Mouse (Mus musculus) hindbrain, embryonic 16.5 days (tissue): ENCODE data around the gene Rcan3. TPM values are rescaled to one million over a fixed set of nuclear protein-coding genes. Genes with fewer than 3 reads are reported as not detected.
A peak's percentile ranks its signal among the peaks of the same experiment; 100 is the strongest.

Experiments used
- ATAC-seq: fragments of 200-750 bp; cut with Nextera tagmentation; 2 replicates; pipeline ENCODE4 v1.8.0; 2017; ENCODE audit warnings: moderate TSS enrichment, moderate library complexity
- H3K27ac ChIP-seq: fragments of 300-500 bp; sonication (generic); 2 replicates; pipeline ENCODE4 v1.5.1; 2014; ENCODE audit warnings: low read depth, mild to moderate bottlenecking, control low read depth, low read length, moderate library complexity
- H3K27me3 ChIP-seq: fragments of 300-500 bp; sonication (generic); replicated peaks from 2 replicates; pipeline ENCODE4 v1.6.1; 2014; ENCODE audit warnings: low read length; ENCODE audit not compliant: control insufficient read depth, insufficient read depth
- H3K36me3 ChIP-seq: fragments of 300-500 bp; sonication (generic); 2 replicates; pipeline ENCODE4 v1.6.1; 2014; ENCODE audit warnings: mild to moderate bottlenecking, low read length, moderate library complexity, mixed read lengths; ENCODE audit not compliant: control insufficient read depth, insufficient read depth
- H3K4me1 ChIP-seq: fragments of 300-500 bp; sonication (generic); 2 replicates; pipeline ENCODE4 v1.6.1; 2014; ENCODE audit warnings: low read depth, low read length; ENCODE audit not compliant: control insufficient read depth, insufficient read depth
- H3K4me2 ChIP-seq: fragments of 300-500 bp; sonication (generic); 2 replicates; pipeline ENCODE4 v1.6.1; 2014; ENCODE audit warnings: mild to moderate bottlenecking, low read length, control low read depth, moderate library complexity
- H3K4me3 ChIP-seq: fragments of 300-500 bp; sonication (generic); 2 replicates; pipeline ENCODE4 v1.5.1; 2014; ENCODE audit warnings: mild to moderate bottlenecking, low read length, control low read depth, moderate library complexity
- H3K9ac ChIP-seq: fragments of 300-500 bp; sonication (generic); 2 replicates; pipeline ENCODE4 v1.6.1; 2014; ENCODE audit warnings: low read depth, mild to moderate bottlenecking, control low read depth, low read length, moderate library complexity
- H3K9me3 ChIP-seq: fragments of 300-500 bp; sonication (generic); 2 replicates; pipeline ENCODE4 v1.6.1; 2014; ENCODE audit warnings: mild to moderate bottlenecking, low read length, moderate library complexity; ENCODE audit not compliant: control insufficient read depth
- WGBS: fragments of 180-500 bp; shearing (Covaris S2); extraction: QIAGEN DNeasy Blood & Tissue Kit; methylation state at CpG from one replicate; pipeline ENCODE4 v1.1.7; 2014; 5-methylcytosine and 5-hydroxymethylcytosine counted together
- polyA plus RNA-seq: library from polyadenylated mRNA; unstranded; fragments of >200 nt; fragmentation: Nextera tagmentation; extraction: Ambion mirVana; gene quantifications from 2 replicates; pipeline ENCODE4 v1.2.1, GENCODE M21; 2015

The Rcan3 gene
- polyA plus RNA-seq, 1 experiment from 2014 or later, result 52.8 TPM

GRCm38 (mm10) chr4:135439904-135440522, 6.4 kb upstream of the Rcan3 start:
- WGBS, result 66% methylated on average over 9 of the region's 9 CpGs
- H3K27ac ChIP-seq, result no peak overlapping the region

GRCm38 (mm10) chr4:135439188-135439647, 5.6 kb upstream of the Rcan3 start:
- peak overlapping the region; percentile 24 for H3K4me2 ChIP-seq
- no peaks in the 10 kb centered on the region for H3K27me3 ChIP-seq
- peak; percentile 55; the same call in 1 of the 2 replicates for ATAC-seq
- H3K9me3 ChIP-seq, result no peaks in the 10 kb centered on the region
- no peak overlapping the region for H3K4me3 ChIP-seq
- H3K4me1 ChIP-seq, result peaks cover 5% of the 10 kb centered on the region
- H3K9ac ChIP-seq, result peak overlapping the region; percentile 6; the same call in 1 of the 2 replicates
- H3K27ac ChIP-seq, result no peak overlapping the region
- WGBS, result 5% methylated on average over 15 of the region's 15 CpGs
- H3K36me3 ChIP-seq, result no peaks in the 10 kb centered on the region

More at GRCm38 (mm10) chr4:135439904-135440522, 6.4 kb upstream of the Rcan3 start:
- Histone ChIP-seq H3K9ac (no peak overlapping the region), H3K4me1 (no peaks in the 10 kb centered on the region), H3K4me2 (no peak overlapping the region), H3K36me3 (no peaks in the 10 kb centered on the region), H3K27me3 (no peaks in the 10 kb centered on the region), H3K9me3 (no peaks in the 10 kb centered on the region), H3K4me3 (no peak overlapping the region)
- no peak for ATAC-seq

GRCm38 (mm10) chr4:135437924-135438323, 4.3 kb upstream of the Rcan3 start:
- peaks cover 7% of the 10 kb centered on the region for H3K4me1 ChIP-seq
- no peak for ATAC-seq
- no peak overlapping the region for H3K4me3 ChIP-seq
- H3K9ac ChIP-seq, result no peak overlapping the region
- no peak overlapping the region for H3K27ac ChIP-seq
- no peaks in the 10 kb centered on the region for H3K27me3 ChIP-seq
- H3K4me2 ChIP-seq, result no peak overlapping the region
- no peaks in the 10 kb centered on the region for H3K36me3 ChIP-seq
- no peaks in the 10 kb centered on the region for H3K9me3 ChIP-seq

- no peak overlapping the region for H3K4me3 ChIP-seq
- no peaks in the 10 kb centered on the region for H3K27me3 ChIP-seq
- no peaks in the 10 kb centered on the region for H3K9me3 ChIP-seq
- H3K9ac ChIP-seq, result no peak overlapping the region
- H3K4me1 ChIP-seq, result peaks cover 12% of the 10 kb centered on the region
- no peaks in the 10 kb centered on the region for H3K36me3 ChIP-seq
- no peak overlapping the region for H3K27ac ChIP-seq
- WGBS, result 59% methylated on average over 13 of the region's 13 CpGs
- ATAC-seq, result no peak
- no peak overlapping the region for H3K4me2 ChIP-seq
These were observed 2.6 kb upstream of the Rcan3 start for GRCm38 (mm10) chr4:135436291-135436690.

- Histone ChIP-seq H3K27me3 (no peaks in the 10 kb centered on the region), H3K27ac (peak overlapping the region; percentile 85), H3K36me3 (no peaks in the 10 kb centered on the region), H3K4me2 (peak overlapping the region; percentile 94), H3K9me3 (no peaks in the 10 kb centered on the region), H3K4me3 (peak overlapping the region; percentile 89), H3K9ac (peak overlapping the region; percentile 80), H3K4me1 (peaks cover 12% of the 10 kb centered on the region)
- peak; percentile 53 for ATAC-seq
- WGBS, result 23% methylated on average over 11 of the region's 11 CpGs
These were observed 739 bp upstream of the Rcan3 start for GRCm38 (mm10) chr4:135434395-135434789.

- Histone ChIP-seq H3K9ac (peak overlapping the region; percentile 97), H3K4me3 (peak overlapping the region; percentile 89), H3K27me3 (no peaks in the 10 kb centered on the region), H3K9me3 (no peaks in the 10 kb centered on the region), H3K4me2 (peak overlapping the region; percentile 94), H3K4me1 (peaks cover 12% of the 10 kb centered on the region), H3K36me3 (no peaks in the 10 kb centered on the region), H3K27ac (peak overlapping the region; percentile 59; the same call in 1 of the 2 replicates)
- 6% methylated on average over 10 of the region's 10 CpGs for WGBS
- ATAC-seq, result peak; percentile 9; the same call in 1 of the 2 replicates
These were observed 589 bp downstream of the Rcan3 start for GRCm38 (mm10) chr4:135433086-135433442.

- Histone ChIP-seq H3K27me3 (no peaks in the 10 kb centered on the region), H3K9me3 (no peaks in the 10 kb centered on the region), H3K36me3 (no peaks in the 10 kb centered on the region), H3K4me1 (peaks cover 12% of the 10 kb centered on the region), H3K27ac (no peak overlapping the region), H3K9ac (no peak overlapping the region), H3K4me3 (no peak overlapping the region), H3K4me2 (no peak overlapping the region)
- 76% methylated on average over 8 of the region's 8 CpGs for WGBS
- no peak for ATAC-seq
These were observed 3.5 kb downstream of the Rcan3 start for GRCm38 (mm10) chr4:135429990-135430760.

GRCm38 (mm10) chr4:135429383-135429782, 4.3 kb downstream of the Rcan3 start:
- ATAC-seq, result no peak
- Histone ChIP-seq H3K27ac (no peak overlapping the region), H3K9ac (no peak overlapping the region), H3K9me3 (no peaks in the 10 kb centered on the region), H3K4me1 (peaks cover 8% of the 10 kb centered on the region), H3K27me3 (no peaks in the 10 kb centered on the region), H3K4me3 (no peak overlapping the region), H3K4me2 (no peak overlapping the region), H3K36me3 (no peaks in the 10 kb centered on the region)
- WGBS, result 94% methylated on average over 4 of the region's 4 CpGs

- 90% methylated on average over 7 of the region's 7 CpGs for WGBS
- Histone ChIP-seq H3K4me2 (no peak overlapping the region), H3K9me3 (no peaks in the 10 kb centered on the region), H3K27me3 (no peaks in the 10 kb centered on the region), H3K4me1 (no peaks in the 10 kb centered on the region), H3K27ac (no peak overlapping the region), H3K9ac (no peak overlapping the region), H3K36me3 (peaks cover 5% of the 10 kb centered on the region; the same call in 1 of the 2 replicates), H3K4me3 (no peak overlapping the region)
- ATAC-seq, result no peak
These were observed 7.1 kb downstream of the Rcan3 start for GRCm38 (mm10) chr4:135426587-135426986.
